Mouse (Mus musculus) embryonic stem cell, embryonic (primary cell): ENCODE results near the gene Tex21.
"Not testable (repeated sequence)": the region's sequence is repeated elsewhere in the genome, so short reads cannot be mapped to it uniquely, and the experiment has no call there.

Experiments
- CTCF ChIA-PET, 4 experiments: fragments of 300-600 bp in 2 of 4; fragments of 350-600 bp in 2 of 4; sonication (Branson Sonifier 250); formaldehyde crosslinking; loops; one replicate each; lab custom pipeline; 2022; ENCODE audit warnings: inconsistent platforms in 2 of 4; lab: Charles Lee
- POLR2A ChIA-PET, 4 experiments: fragments of 300-600 bp in 2 of 4; fragments of 350-600 bp in 2 of 4; sonication (Branson Sonifier 250); formaldehyde crosslinking; loops; one replicate each; lab custom pipeline; 2022; ENCODE audit warnings: antibody characterized with exemption in 4 of 4, inconsistent platforms in 1 of 4; lab: Charles Lee

Gene Tex21

GRCm38 (mm10) chr12:76241833-76242232 is 4.7 kb downstream of the Tex21 start:
- CTCF ChIA-PET: interaction anchor here in 1 of 4 experiments (0.6 kb wide), 1 partner anchor 171 kb away, joined by 3 read pairs; no protein-coding TSS in a partner anchor
- POLR2A ChIA-PET: interaction anchor here in 2 of 4 experiments (0.9 to 2.0 kb wide), 4 partner anchors 9 to 13 kb away, joined by 3 to 8 read pairs (median 6); partner anchors contain the start of gene Mthfd1 (in 2 of the 2)

GRCm38 (mm10) chr12:76241084-76241483 is 5.5 kb downstream of the Tex21 start:
- CTCF ChIA-PET: no interaction called here

DNA sequence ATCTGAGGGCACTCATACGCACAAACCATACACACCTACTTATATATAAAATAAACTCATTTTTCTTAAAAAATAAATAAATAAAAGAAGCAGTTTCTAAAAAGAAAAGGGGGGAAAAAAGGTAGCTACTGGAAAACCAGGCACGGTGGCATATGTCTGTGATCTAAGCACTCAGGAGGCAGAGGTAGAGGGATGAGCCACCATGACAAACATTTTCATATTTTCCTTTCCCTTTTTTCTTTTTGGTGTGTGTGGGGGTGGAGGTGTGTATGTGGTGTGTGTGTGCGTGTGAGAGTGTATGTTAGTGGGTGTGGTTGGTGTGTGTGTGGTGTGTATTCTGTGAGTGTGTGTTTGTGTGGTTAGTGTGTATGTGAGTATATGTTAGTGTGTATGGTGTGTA is 5.9 kb downstream of the Tex21 start:
- ChIA-PET CTCF (no interaction called here), POLR2A (interaction anchor here in 2 of 4 experiments (0.7 to 2.9 kb wide), 5 partner anchors 11 to 20 kb away, joined by 3 to 28 read pairs (median 8); partner anchors contain the start of gene Mthfd1 (in 2 of the 2))

More at GRCm38 (mm10) chr12:76241084-76241483, 5.5 kb downstream of the Tex21 start:
- POLR2A ChIA-PET: interaction anchor here in 2 of 4 experiments (0.7 to 2.0 kb wide), 3 partner anchors 13 to 19 kb away, joined by 3 to 8 read pairs (median 4); partner anchors contain the start of gene Mthfd1 (in 2 of the 2)

- ChIA-PET CTCF (interaction anchor here in 2 of 4 experiments (0.5 to 0.7 kb wide), 2 partner anchors 62 to 79 kb away, joined by 3 to 5 read pairs; no protein-coding TSS in a partner anchor), POLR2A (interaction anchor here (0.6 to 2.9 kb wide), 10 partner anchors 9 to 65 kb away, joined by 3 to 28 read pairs (median 5); partner anchors contain the start of gene Mthfd1 (in 2 of the 4))
Observed at GRCm38 (mm10) chr12:76239839-76240571, 6.5 kb downstream of the Tex21 start.

DNA sequence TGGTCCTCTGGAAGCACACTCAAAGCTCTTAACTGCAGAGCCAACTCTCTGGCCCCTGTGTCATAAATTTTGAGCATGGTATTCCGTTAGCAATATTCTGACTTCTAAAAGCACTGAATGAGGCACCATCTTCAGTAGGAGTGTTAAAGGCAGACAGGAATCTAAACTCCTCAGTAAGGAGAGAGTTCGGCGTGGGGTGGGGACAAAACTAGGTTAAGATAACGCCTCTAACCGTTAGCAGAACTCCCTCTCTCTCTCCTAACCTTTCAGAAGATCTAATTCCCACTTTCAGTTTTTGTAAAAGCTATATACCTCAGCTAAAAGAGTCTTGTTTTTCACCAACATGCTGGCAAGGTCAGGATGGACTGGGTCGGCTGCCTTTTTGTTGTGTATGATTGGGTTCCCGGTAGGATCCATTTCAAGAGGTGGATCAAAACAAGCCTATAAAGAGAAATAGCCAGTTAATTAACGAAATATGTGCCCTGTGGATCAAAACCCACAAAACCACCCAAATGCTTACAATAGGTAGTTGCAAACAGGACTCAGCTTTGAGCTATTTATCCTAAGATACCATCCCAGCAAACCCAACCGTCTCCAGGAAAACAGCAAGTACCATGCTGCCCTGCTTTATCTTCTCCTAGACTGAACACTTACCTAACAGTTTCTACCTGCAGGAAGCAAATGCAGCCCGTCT is 7.3 kb downstream of the Tex21 start:
- CTCF ChIA-PET: interaction anchor here in 2 of 4 experiments (0.6 to 0.7 kb wide), 2 partner anchors 51 to 79 kb away, joined by 3 to 5 read pairs; no protein-coding TSS in a partner anchor
- POLR2A ChIA-PET: interaction anchor here (0.6 to 2.9 kb wide), 14 partner anchors 9 to 66 kb away, joined by 3 to 28 read pairs (median 4); partner anchors contain the start of gene Mthfd1 (in 2 of the 4)

DNA sequence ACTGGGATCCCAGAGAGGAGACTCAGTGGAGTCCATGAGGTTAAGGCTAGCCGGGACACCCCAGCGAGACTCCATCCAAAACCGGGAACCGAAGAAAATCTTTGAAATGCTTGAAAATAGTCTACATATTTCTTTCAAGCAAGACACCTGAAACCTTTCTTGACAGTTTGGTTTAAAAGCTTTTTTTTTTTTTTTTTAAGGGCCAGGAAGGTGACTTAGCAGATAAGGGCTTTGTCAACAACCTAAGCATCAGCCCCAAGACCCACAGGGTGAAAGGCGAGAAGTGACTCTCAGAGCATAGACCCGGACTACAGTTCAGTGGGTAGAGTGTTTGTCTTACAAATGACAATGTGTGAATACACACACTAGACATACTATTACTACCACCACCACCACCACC is 11.3 kb downstream of the Tex21 start:
- ChIA-PET CTCF (interaction anchor here (0.5 to 0.7 kb wide), 6 partner anchors 11 to 284 kb away, joined by 3 to 4 read pairs (median 3); no protein-coding TSS in a partner anchor), POLR2A (interaction anchor here (0.6 to 1.9 kb wide), 8 partner anchors 14 to 316 kb away, joined by 3 to 12 read pairs (median 4); partner anchors contain the start of gene Mthfd1 (in 2 of the 4))

DNA sequence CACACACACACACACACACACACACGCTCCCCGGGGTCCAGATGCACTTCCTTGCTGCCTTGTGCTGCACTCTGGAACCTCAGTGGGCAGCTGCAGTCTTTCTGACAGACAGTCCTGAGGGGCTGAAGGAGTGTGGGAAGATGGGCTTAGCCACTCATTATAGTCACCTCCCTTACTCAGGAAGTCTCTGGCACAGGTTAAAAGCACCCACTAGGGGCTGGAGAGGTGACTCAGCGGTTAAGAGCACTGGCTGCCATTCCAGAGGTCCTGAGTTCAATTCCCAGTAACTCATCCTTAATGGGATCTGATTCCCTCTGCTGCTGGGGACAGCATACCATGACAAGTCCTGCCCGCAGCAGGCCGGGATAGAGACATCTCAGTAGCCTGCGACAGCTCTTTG is 15.9 kb downstream of the Tex21 start:
- ChIA-PET CTCF (interaction anchor here (0.5 to 1.2 kb wide), 4 partner anchors 21 to 225 kb away, joined by 4 to 15 read pairs (median 8); no protein-coding TSS in a partner anchor), POLR2A (interaction anchor here (0.6 to 2.4 kb wide), 22 partner anchors 9 to 729 kb away, joined by 3 to 21 read pairs (median 5); partner anchors contain the start of gene Mthfd1 (in 2 of the 4))

GRCm38 (mm10) chr12:76222104-76222503 is 24.4 kb downstream of the Tex21 start:
- POLR2A ChIA-PET: interaction anchor here in 2 of 4 experiments (0.8 to 2.3 kb wide), 5 partner anchors 8 to 33 kb away, joined by 3 to 8 read pairs (median 4); partner anchors contain the start of gene Mthfd1 (in 1 of the 2)
- CTCF ChIA-PET: not testable (repeated sequence)

GRCm38 (mm10) chr12:76216716-76217115 is 29.8 kb downstream of the Tex21 start:
- ChIA-PET CTCF (interaction anchor here in 3 of 4 experiments (0.6 to 1.5 kb wide), 6 partner anchors 20 to 379 kb away, joined by 3 to 4 read pairs (median 3); no protein-coding TSS in a partner anchor), POLR2A (interaction anchor here (0.6 to 4.2 kb wide), 26 partner anchors 10 to 547 kb away, joined by 3 to 34 read pairs (median 4); partner anchors contain the start of genes Mthfd1 (in 3 of the 4) and Wdr89 (in 1 of the 4))

DNA sequence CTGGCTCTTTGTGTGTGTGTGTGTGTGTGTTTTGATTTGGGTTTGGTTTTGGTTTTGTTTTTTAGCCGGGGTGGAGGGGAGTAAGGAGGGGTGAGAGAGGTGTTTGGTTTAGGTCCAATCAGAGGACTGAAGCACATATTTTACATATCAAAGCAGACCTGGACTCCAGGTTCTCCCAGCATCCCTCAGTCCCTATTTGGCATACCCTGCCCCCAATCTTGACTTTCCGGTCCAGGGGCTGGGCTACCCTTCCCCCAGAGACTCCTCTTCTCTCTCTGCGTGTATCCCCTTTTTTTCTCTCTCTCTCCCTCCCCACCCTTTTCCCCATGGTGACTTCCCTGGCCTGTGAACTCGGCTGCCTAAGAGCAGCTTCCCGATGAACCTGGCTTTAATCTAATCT is 31.4 kb downstream of the Tex21 start:
- CTCF ChIA-PET: interaction anchor here in 1 of 4 experiments (0.6 kb wide), 1 partner anchor 20 kb away, joined by 4 read pairs; no protein-coding TSS in a partner anchor

GRCm38 (mm10) chr12:76209429-76209974 is 37.0 kb downstream of the Tex21 start:
- POLR2A ChIA-PET: interaction anchor here in 3 of 4 experiments (0.7 to 1.5 kb wide), 7 partner anchors 9 to 239 kb away, joined by 3 to 6 read pairs (median 4); partner anchors contain the start of gene Mthfd1 (in 1 of the 3)
- CTCF ChIA-PET: interaction anchor here in 2 of 4 experiments (1.0 to 1.4 kb wide), 2 partner anchors 13 kb away, joined by 4 to 5 read pairs; no protein-coding TSS in a partner anchor

More for the DNA sequence above, 31.4 kb downstream of the Tex21 start:
- POLR2A ChIA-PET: interaction anchor here (1.0 to 4.2 kb wide), 7 partner anchors 10 to 695 kb away, joined by 3 to 34 read pairs (median 5); partner anchors contain the start of gene Mthfd1 (in 2 of the 4)

DNA sequence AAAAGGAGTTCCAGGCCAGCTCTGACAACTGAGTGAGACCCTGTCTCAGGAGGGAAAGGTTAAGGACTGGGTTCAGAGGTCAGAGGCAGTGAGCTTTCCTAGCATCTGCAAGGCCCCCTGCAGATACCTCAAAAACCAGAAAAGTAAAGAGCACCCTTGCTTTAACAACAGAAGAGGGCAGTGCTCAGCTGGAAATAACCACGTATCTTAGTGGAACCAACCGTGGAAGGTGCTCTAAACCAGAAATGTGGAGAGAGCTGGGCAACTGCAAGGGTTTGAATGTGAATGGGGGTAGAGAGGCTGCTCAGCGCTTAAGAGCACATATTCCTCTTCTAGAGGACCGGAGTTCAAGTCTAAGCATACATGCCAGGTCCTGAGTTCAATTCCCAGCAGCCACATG is 46.2 kb downstream of the Tex21 start:
- CTCF ChIA-PET: interaction anchor here (0.6 to 2.0 kb wide), 11 partner anchors 9 to 217 kb away, joined by 3 to 10 read pairs (median 4); no protein-coding TSS in a partner anchor
- POLR2A ChIA-PET: interaction anchor here in 1 of 4 experiments (0.9 to 1.2 kb wide), 2 partner anchors 10 to 53 kb away, joined by 4 to 6 read pairs; no protein-coding TSS in a partner anchor

DNA sequence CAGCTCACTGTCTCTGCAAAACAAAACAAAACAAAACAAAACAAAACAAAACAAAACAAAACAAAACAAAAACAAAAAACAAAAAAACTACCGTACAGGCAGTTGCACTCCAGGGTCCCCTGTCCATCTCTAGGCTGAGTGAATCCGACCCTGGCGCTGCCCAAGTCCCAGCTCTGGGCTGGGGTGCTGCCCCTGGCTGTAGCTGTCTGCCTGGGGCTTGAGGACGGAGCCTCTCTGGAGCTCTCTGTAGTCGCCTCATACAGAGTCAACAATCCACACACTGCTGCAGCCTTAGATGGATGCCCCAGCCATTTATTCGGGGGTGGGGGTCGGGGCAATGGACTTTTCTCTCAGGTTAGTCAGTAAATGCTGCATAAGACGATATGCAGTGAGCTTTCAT is 49.5 kb downstream of the Tex21 start:
- CTCF ChIA-PET: interaction anchor here (0.5 to 3.5 kb wide), 53 partner anchors 9 to 528 kb away, joined by 3 to 22 read pairs (median 3); partner anchors contain the start of genes Mthfd1 (in 3 of the 4), Esr2 (in 1 of the 4), Wdr89 (in 1 of the 4) and Zbtb25 (in 1 of the 4)
- POLR2A ChIA-PET: interaction anchor here in 3 of 4 experiments (0.6 to 1.9 kb wide), 24 partner anchors 8 to 765 kb away, joined by 3 to 9 read pairs (median 4); partner anchors contain the start of genes Mthfd1 (in 2 of the 3), Hspa2 (in 1 of the 3), Max (in 1 of the 3) and Wdr89 (in 1 of the 3)

GRCm38 (mm10) chr12:76196709-76197054 is 49.9 kb downstream of the Tex21 start:
- ChIA-PET CTCF (interaction anchor here (0.5 to 3.5 kb wide), 67 partner anchors 8 to 527 kb away, joined by 3 to 22 read pairs (median 3); partner anchors contain the start of genes Mthfd1 (in 4 of the 4), Esr2 (in 1 of the 4), Wdr89 (in 1 of the 4) and Zbtb25 (in 1 of the 4)), POLR2A (interaction anchor here in 3 of 4 experiments (0.6 to 1.9 kb wide), 25 partner anchors 9 to 766 kb away, joined by 3 to 9 read pairs (median 4); partner anchors contain the start of genes Mthfd1 (in 2 of the 3), Hspa2 (in 1 of the 3), Max (in 1 of the 3) and Wdr89 (in 1 of the 3))

- ChIA-PET CTCF (interaction anchor here (0.6 to 3.5 kb wide), 69 partner anchors 8 to 527 kb away, joined by 3 to 22 read pairs (median 3); partner anchors contain the start of genes Mthfd1 (in 4 of the 4), Esr2 (in 1 of the 4), Wdr89 (in 1 of the 4) and Zbtb25 (in 1 of the 4)), POLR2A (interaction anchor here in 3 of 4 experiments (0.6 to 1.9 kb wide), 26 partner anchors 9 to 766 kb away, joined by 3 to 9 read pairs (median 4); partner anchors contain the start of genes Mthfd1 (in 2 of the 3), Hspa2 (in 1 of the 3), Max (in 1 of the 3) and Wdr89 (in 1 of the 3))
Observed at GRCm38 (mm10) chr12:76195912-76196708, 50.4 kb downstream of the Tex21 start.
